Mouse (Mus musculus) G1E (cell line): ENCODE measurements around the gene Zfp987.
"Not testable (repeated sequence)": the region's sequence is repeated elsewhere in the genome, so short reads cannot be mapped to it uniquely, and the experiment has no call there.

ENCODE experiments used
- CTCF ChIP-seq: IDR thresholded peaks from 2 replicates; pipeline ENCODE4 v1.5.1; 2012; ENCODE audit warnings: low read depth, low read length, inconsistent platforms, mixed read lengths
- GATA1 ChIP-seq: IDR thresholded peaks from 2 replicates; pipeline ENCODE4 v1.6.1; 2012; ENCODE audit warnings: borderline replicate concordance, low read length, inconsistent platforms, mixed read lengths
- GATA2 ChIP-seq: IDR thresholded peaks from 2 replicates; pipeline ENCODE4 v1.6.1; 2012; ENCODE audit warnings: low read depth, low read length, inconsistent platforms, borderline replicate concordance
- POLR2AphosphoS5 ChIP-seq: IDR thresholded peaks from 2 replicates; pipeline ENCODE4 v1.6.1; 2012; ENCODE audit warnings: low read depth, low read length, inconsistent platforms; ENCODE audit not compliant: insufficient replicate concordance
- TAL1 ChIP-seq: conservative IDR thresholded peaks from 2 replicates; pipeline ENCODE4 v1.6.1; 2012; ENCODE audit warnings: low read depth, low read length, inconsistent platforms, mixed read lengths

DNA sequence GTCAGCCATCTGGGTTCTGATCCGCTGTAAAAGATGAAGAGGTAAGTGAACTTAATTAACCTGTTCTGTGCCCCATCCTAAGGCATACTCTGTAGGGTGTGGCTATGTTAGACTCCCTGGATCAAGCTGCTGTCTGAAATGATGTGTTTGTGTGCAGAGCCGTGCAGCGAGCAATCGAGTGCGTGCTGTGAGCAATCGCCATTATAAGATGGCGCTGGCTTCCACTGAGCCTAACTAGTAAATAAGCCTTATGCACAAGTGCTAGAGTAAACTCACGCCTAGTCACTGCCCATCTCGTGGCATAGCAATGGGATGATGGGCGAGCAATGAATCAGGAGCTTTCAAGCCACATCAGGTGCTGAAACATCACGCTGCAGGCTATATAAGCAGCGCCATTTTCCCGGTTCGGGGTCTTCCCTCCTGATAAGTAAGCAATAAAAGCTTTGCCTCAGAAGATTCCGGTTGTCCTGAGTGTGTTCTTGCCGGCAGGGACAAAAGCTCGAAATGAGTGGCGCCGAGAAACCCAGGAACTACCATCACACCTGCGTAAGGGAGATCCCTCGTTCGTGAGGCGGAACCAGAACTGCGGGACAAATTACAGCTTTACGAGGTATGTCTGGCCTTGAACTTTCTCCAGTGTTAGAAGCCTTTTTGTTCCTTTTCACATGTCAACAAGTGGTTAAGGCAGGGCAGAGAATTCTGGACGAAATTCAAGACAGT, 37.0 kb upstream of the Zfp987 start:
- not testable (repeated sequence) for TF ChIP-seq CTCF, GATA1, POLR2AphosphoS5, GATA2, TAL1
